Comparison of ENCODE assay signal across 10 mouse cellular contexts in genomic region chr7:44925468-44925867, GRCm38 (mm10). TPM values are rescaled to one million over a fixed set of nuclear protein-coding genes. Genes with fewer than 3 reads are reported as not detected.
DNase-seq lines count a peak whose midpoint lies in the region; TF ChIP-seq lines count a peak whose summit lies in the region.
"Had no signal": no experiment of that assay in that cellular context is flagged by ENCODE, and none has a peak within 500 bp of the region (broad histone marks: within the 10 kb centered on the region; RNA-seq: fewer than 3 reads in every experiment).

No protein-coding gene starts in this region.

- intact Hi-C loops in gastrocnemius, adult 2 months (cut with DNase I) = no loop called here
- intact Hi-C loops in gastrocnemius, postnatal 36 days (cut with DNase I) = no loop called here

- H3K36me3 ChIP-seq in testis, adult 2 months (ENCODE audit: control insufficient read depth, insufficient read depth, low read length) = no peaks in the 10 kb centered on the region; the same call in 1 of the 2 replicates
- H3K36me3 ChIP-seq in embryonic facial prominence, embryonic 10.5 days (replicated peaks) = peaks cover 62% of the 10 kb centered on the region

- H3K4me1 ChIP-seq in testis, adult 2 months (ENCODE audit: control insufficient read depth, insufficient read depth, low read length) = peaks cover 6% of the 10 kb centered on the region
- H3K4me1 ChIP-seq in embryonic facial prominence, embryonic 10.5 days = peaks cover 18% of the 10 kb centered on the region

- WGBS in embryonic facial prominence, embryonic 10.5 days = 75% methylated on average over 3 of the region's 3 CpGs

- no peaks in the 10 kb centered on the region for H3K9me3 ChIP-seq in embryonic facial prominence, embryonic 10.5 days
- H3K9me3 ChIP-seq: midbrain, embryonic 13.5 days had no signal

- peak overlapping the region; percentile 48; the same call in 1 of the 2 replicates for H3K27ac ChIP-seq in gastrocnemius, adult 2 months
- H3K27ac ChIP-seq in testis, adult 2 months (ENCODE audit: control insufficient read depth, insufficient read depth, low read depth, low read length) = no peak overlapping the region
- H3K27ac ChIP-seq in embryonic facial prominence, embryonic 10.5 days (replicated peaks) = no peak overlapping the region
- H3K27ac ChIP-seq: midbrain, embryonic 13.5 days had no signal

- peak; percentile 56 for DNase-seq in gastrocnemius, adult 2 months
- no peak for DNase-seq in gastrocnemius, postnatal 36 days
- no peak for DNase-seq in testis, postnatal 10 days (ENCODE audit: low spot score)
- DNase-seq in embryonic facial prominence, embryonic 10.5 days (ENCODE audit: low spot score) = peak; percentile 38
- DNase-seq in retina, postnatal 1 day = peak; percentile 62
- no peak for DNase-seq in right cerebral cortex, postnatal 36 days (ENCODE audit: low spot score in 2 of 2)
- DNase-seq in adrenal gland, adult 18-20 months (ENCODE audit: low spot score in 2 of 2) = no peak

- no peak overlapping the region for H3K4me3 ChIP-seq in gastrocnemius, adult 2 months
- no peak overlapping the region for H3K4me3 ChIP-seq in testis, adult 2 months (ENCODE audit: control insufficient read depth, low read depth, low read length)
- no peak overlapping the region for H3K4me3 ChIP-seq in embryonic facial prominence, embryonic 10.5 days
- H3K4me3 ChIP-seq: midbrain, embryonic 13.5 days had no signal

- H3K27me3 ChIP-seq in testis, adult 2 months (ENCODE audit: control insufficient read depth, insufficient read depth, low read length) = no peaks in the 10 kb centered on the region
- no peaks in the 10 kb centered on the region for H3K27me3 ChIP-seq in embryonic facial prominence, embryonic 10.5 days (replicated peaks; ENCODE audit: low read depth, poor library complexity, severe bottlenecking)
- H3K27me3 ChIP-seq: midbrain, embryonic 13.5 days had no signal

- TF ChIP-seq POLR2A in testis, adult 2 months (IDR thresholded peaks at IDR 0.05; ENCODE audit: control insufficient read depth, low read depth, low read length) = no peak

- TF ChIP-seq CTCF in gastrocnemius, adult 2 months (IDR thresholded peaks at IDR 0.05) = peak; percentile 63
- TF ChIP-seq CTCF in testis, adult 2 months (IDR thresholded peaks at IDR 0.05; ENCODE audit: control insufficient read depth, insufficient read depth, insufficient replicate concordance, low read depth, low read length) = peak; percentile 36; the same call in 1 of the 2 replicates

RNA-seq across cellular contexts. Expression of gene Ap2a1, which starts 3.8 kb away (rescaled TPM):
- total RNA-seq in gastrocnemius, adult 2 months (2021) = 10 to 100 TPM; 59.1 to 62.6 TPM
- 10 to 100 TPM; 55.0 to 56.3 TPM for total RNA-seq in gastrocnemius, postnatal 36 days (2021)
- 323 and 343 TPM in 2 replicates for polyA plus RNA-seq in testis, adult 2 months (2012; rRNA removed)
- 75.1 and 77.1 TPM in 2 replicates for polyA plus RNA-seq in embryonic facial prominence, embryonic 10.5 days (2016; fragmentation: Nextera tagmentation; extraction: Ambion mirVana)
- total RNA-seq in adrenal gland, adult 18-20 months (2021) = 10 to 100 TPM; 81.7 to 97.4 TPM

RNA-seq across cellular contexts. Expression of gene Tsks, which starts 17.5 kb away (rescaled TPM):
- not detected for total RNA-seq in gastrocnemius, adult 2 months (2021)
- not detected for total RNA-seq in gastrocnemius, postnatal 36 days (2021)
- polyA plus RNA-seq in testis, adult 2 months (2012; rRNA removed) = 1,042 and 1,092 TPM in 2 replicates
- polyA plus RNA-seq in embryonic facial prominence, embryonic 10.5 days (2016; fragmentation: Nextera tagmentation; extraction: Ambion mirVana) = 0.14 and 0.30 TPM in 2 replicates
- total RNA-seq in adrenal gland, adult 18-20 months (2021) = not detected
- total RNA-seq: hematopoietic stem cell, adult 5-6 weeks had no signal

RNA-seq across cellular contexts. Expression of gene Fuz, which starts 29.6 kb away (rescaled TPM):
- 10 to 100 TPM; 16.4 to 18.6 TPM for total RNA-seq in gastrocnemius, adult 2 months (2021)
- total RNA-seq in gastrocnemius, postnatal 36 days (2021) = 10 to 100 TPM; 17.3 to 18.1 TPM
- polyA plus RNA-seq in testis, adult 2 months (2012; rRNA removed) = 39.2 and 40.0 TPM in 2 replicates
- polyA plus RNA-seq in embryonic facial prominence, embryonic 10.5 days (2016; fragmentation: Nextera tagmentation; extraction: Ambion mirVana) = 17.6 and 20.1 TPM in 2 replicates
- 10 to 100 TPM; 24.1 to 28.3 TPM for total RNA-seq in adrenal gland, adult 18-20 months (2021)

RNA-seq across cellular contexts. Expression of gene Med25, which starts 33.0 kb away (rescaled TPM):
- 10 to 100 TPM; 53.1 to 68.5 TPM for total RNA-seq in gastrocnemius, adult 2 months (2021)
- 10 to 100 TPM; 54.0 to 57.5 TPM for total RNA-seq in gastrocnemius, postnatal 36 days (2021)
- 143 and 206 TPM in 2 replicates for polyA plus RNA-seq in testis, adult 2 months (2012; rRNA removed)
- 135 and 146 TPM in 2 replicates for polyA plus RNA-seq in embryonic facial prominence, embryonic 10.5 days (2016; fragmentation: Nextera tagmentation; extraction: Ambion mirVana)
- 10 to 100 TPM; 75.2 to 90.9 TPM for total RNA-seq in adrenal gland, adult 18-20 months (2021)

RNA-seq across cellular contexts. Expression of gene Cpt1c, which starts 49.2 kb away (rescaled TPM):
- total RNA-seq in gastrocnemius, adult 2 months (2021) = 1 to 10 TPM in 1 of 2 experiments, under 1 TPM in 1; 0.92 to 2.3 TPM
- total RNA-seq in gastrocnemius, postnatal 36 days (2021) = 1 to 10 TPM; 1.2 to 1.8 TPM
- polyA plus RNA-seq in testis, adult 2 months (2012; rRNA removed) = 137 and 148 TPM in 2 replicates
- polyA plus RNA-seq in embryonic facial prominence, embryonic 10.5 days (2016; fragmentation: Nextera tagmentation; extraction: Ambion mirVana) = 18.5 and 18.8 TPM in 2 replicates
- total RNA-seq in adrenal gland, adult 18-20 months (2021) = 10 to 100 TPM in 1 of 2 experiments, 1 to 10 TPM in 1; 9.3 to 12.8 TPM

Comparison
In these comparisons a context has a peak if more than half of its experiments do, and no peak if none do; other contexts are left out.
1. DNase-seq: peak in gastrocnemius, adult 2 months (single experiment), embryonic facial prominence, embryonic 10.5 days (single experiment) and retina, postnatal 1 day (single experiment); none in gastrocnemius, postnatal 36 days (0 of 2), testis, postnatal 10 days (single experiment), right cerebral cortex, postnatal 36 days (0 of 2) and adrenal gland, adult 18-20 months (0 of 2).